20 mouse cellular contexts compared by ENCODE assay signal in the genomic region with DNA sequence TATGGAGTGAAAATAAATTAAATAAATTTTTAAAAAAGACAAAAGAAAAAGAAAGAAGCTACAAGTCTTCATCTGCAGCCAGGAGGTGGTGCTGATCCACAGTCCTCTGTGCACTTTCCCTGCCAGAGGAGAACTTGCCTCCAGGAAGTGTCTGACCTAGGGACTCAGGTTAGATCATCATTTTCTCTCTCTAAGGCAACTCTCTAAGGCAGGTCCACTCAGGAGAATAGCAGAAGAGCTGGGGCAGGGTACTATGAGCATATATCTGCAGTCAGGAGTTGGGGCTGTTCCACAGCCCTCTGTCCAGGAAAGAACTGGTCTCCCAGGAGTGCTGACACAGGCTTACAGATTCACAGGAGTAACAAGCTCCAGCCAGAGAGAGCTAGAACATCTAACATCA. TPM values are rescaled to one million over a fixed set of nuclear protein-coding genes. Genes with fewer than 3 reads are reported as not detected.
"Had no signal": no experiment of that assay in that cellular context is flagged by ENCODE, and none has a peak within 500 bp of the region (broad histone marks: within the 10 kb centered on the region; RNA-seq: fewer than 3 reads in every experiment).

No protein-coding gene starts in this region.

- H3K9ac ChIP-seq: liver, embryonic 15.5 days; liver, postnatal 0 days; lung, embryonic 15.5 days; midbrain, embryonic 12.5 days; midbrain, embryonic 15.5 days; neural tube, embryonic 12.5 days; stomach, embryonic 15.5 days had no signal

- H3K36me3 ChIP-seq: liver, embryonic 15.5 days; lung, embryonic 15.5 days; midbrain, embryonic 12.5 days; midbrain, embryonic 15.5 days; neural tube, embryonic 12.5 days; stomach, embryonic 15.5 days had no signal

- H3K4me1 ChIP-seq: liver, embryonic 15.5 days; lung, embryonic 15.5 days; megakaryocyte, embryonic 14.5 days; midbrain, embryonic 12.5 days; midbrain, embryonic 15.5 days; neural tube, embryonic 12.5 days; stomach, embryonic 15.5 days had no signal

- H3K27ac ChIP-seq: liver, embryonic 15.5 days; lung, embryonic 15.5 days; macrophage; midbrain, embryonic 12.5 days; midbrain, embryonic 15.5 days; neural tube, embryonic 12.5 days; stomach, embryonic 15.5 days; stomach, postnatal 0 days had no signal

- H3K9me3 ChIP-seq: megakaryocyte, embryonic 14.5 days; midbrain, embryonic 15.5 days; stomach, embryonic 15.5 days had no signal

- H3K4me3 ChIP-seq: liver, embryonic 15.5 days; lung, embryonic 15.5 days; megakaryocyte, embryonic 14.5 days; midbrain, embryonic 12.5 days; midbrain, embryonic 15.5 days; neural tube, embryonic 12.5 days; stomach, embryonic 15.5 days had no signal

- DNase-seq: liver, postnatal 0 days; lung, adult 2 months; lung, postnatal 14 days; lung, postnatal 36 days; right cerebral cortex, postnatal 14 days; thymus, adult 2 months; thymus, postnatal 25 days; thymus, postnatal 4 days had no signal

- H3K27me3 ChIP-seq: liver, embryonic 15.5 days; lung, embryonic 15.5 days; megakaryocyte, embryonic 14.5 days; midbrain, embryonic 12.5 days; midbrain, embryonic 15.5 days; neural tube, embryonic 12.5 days; stomach, embryonic 15.5 days had no signal

- ATAC-seq: liver, postnatal 0 days; lung, postnatal 0 days; midbrain, embryonic 15.5 days had no signal

- H3K4me2 ChIP-seq: liver, embryonic 15.5 days; lung, embryonic 15.5 days; midbrain, embryonic 12.5 days; midbrain, embryonic 15.5 days; neural tube, embryonic 12.5 days; stomach, embryonic 15.5 days had no signal

RNA-seq across cellular contexts. Expression of a gene that starts 46.3 kb away (rescaled TPM):
- total RNA-seq: midbrain, postnatal 0 days had no signal
- polyA plus RNA-seq: midbrain, embryonic 12.5 days; midbrain, embryonic 15.5 days; midbrain, postnatal 0 days; neural tube, embryonic 12.5 days; neural tube, embryonic 14.5 days had no signal
